Mouse (Mus musculus) lung, adult 2 months (tissue): Measurements from ENCODE around the gene Tgfb1. TPM values are rescaled to one million over a fixed set of nuclear protein-coding genes. Genes with fewer than 3 reads are reported as not detected.

Experiments used
- DNase-seq: peaks from one replicate; pipeline ENCODE4 v3.0.0; 2022
- H3K4me1 ChIP-seq: fragments of 200-500 bp; 2 replicates; pipeline ENCODE4 v1.6.1; 2011; ENCODE audit warnings: low read length; ENCODE audit not compliant: control insufficient read depth, insufficient read depth
- H3K4me3 ChIP-seq: fragments of 200-500 bp; replicated peaks from 2 replicates; pipeline ENCODE3; 2011; ENCODE audit warnings: low read depth, mild to moderate bottlenecking, control low read depth, low read length; ENCODE audit errors: extremely low read depth
- CTCF ChIP-seq: fragments of 200-500 bp; IDR thresholded peaks from 2 replicates; pipeline ENCODE4 v1.5.1; 2011; ENCODE audit warnings: mild to moderate bottlenecking, low read length, control low read depth; ENCODE audit not compliant: insufficient read depth
- POLR2A ChIP-seq: fragments of 200-500 bp; IDR thresholded peaks from 2 replicates; pipeline ENCODE4 v1.6.1; 2011; ENCODE audit warnings: low read depth, mild to moderate bottlenecking, control low read depth, low read length, borderline replicate concordance; ENCODE audit errors: extremely low read depth
- WGBS: fragments of 180-500 bp; shearing (Covaris S2); methylation state at CpG from one replicate; pipeline ENCODE4 v1.1.7; 2018; 5-methylcytosine and 5-hydroxymethylcytosine counted together
- polyA plus RNA-seq: library from polyadenylated mRNA; depleted of rRNA; stranded (reverse); fragments of >200 nt; gene quantifications from 2 replicates; pipeline ENCODE4 v1.2.3, GENCODE M21; 2012

Tgfb1 gene
- polyA plus RNA-seq, 1 experiment: 68.3 TPM

- WGBS: 2% methylated on average over 29 of the region's 29 CpGs
- H3K4me1 ChIP-seq: peaks cover 5% of the 10 kb centered on the region
- TF ChIP-seq POLR2A (no peak), CTCF (no peak)
- H3K4me3 ChIP-seq: no peak within 1 kb of the TSS
- no peak for DNase-seq
These were observed 12.0 kb upstream of the Tgfb1 start, which contains the start of gene Tmem91 for GRCm38 (mm10) chr7:25674719-25675300. Gene Tmem91 (minus strand): TSS chr7:25675166.

GRCm38 (mm10) chr7:25675405-25675804 lies 11.4 kb upstream of the Tgfb1 start:
- Histone ChIP-seq H3K4me1 (peaks cover 5% of the 10 kb centered on the region), H3K4me3 (no peak overlapping the region)
- TF ChIP-seq POLR2A: no peak
- DNase-seq: no peak
- 55% methylated on average over 6 of the region's 6 CpGs for whole genome bisulfite sequencing

GRCm38 (mm10) chr7:25676085-25676781 lies 10.6 kb upstream of the Tgfb1 start:
- TF ChIP-seq POLR2A (no peak), CTCF (no peak)
- 16% methylated on average over 15 of the region's 15 CpGs for WGBS
- DNase-seq: peak; percentile 86

GRCm38 (mm10) chr7:25677013-25677412 lies 9.8 kb upstream of the Tgfb1 start:
- TF ChIP-seq CTCF (no peak), POLR2A (no peak)
- Histone ChIP-seq H3K4me3 (no peak overlapping the region), H3K4me1 (peaks cover 5% of the 10 kb centered on the region)
- DNase-seq: no peak
- WGBS: 85% methylated on average over 7 of the region's 7 CpGs

More at GRCm38 (mm10) chr7:25676085-25676781, 10.6 kb upstream of the Tgfb1 start:
- Histone ChIP-seq H3K4me1 (peaks cover 5% of the 10 kb centered on the region), H3K4me3 (no peak overlapping the region)

GRCm38 (mm10) chr7:25679971-25680370 lies 6.8 kb upstream of the Tgfb1 start:
- H3K4me3 ChIP-seq: no peak overlapping the region
- 4% methylated on average over 6 of the region's 6 CpGs for WGBS
- peaks cover 3% of the 10 kb centered on the region for H3K4me1 ChIP-seq
- no peak for DNase-seq
- no peak for TF ChIP-seq POLR2A
- no peak for TF ChIP-seq CTCF

- no peak for TF ChIP-seq CTCF
- TF ChIP-seq POLR2A: peak; percentile 65; the same call in 1 of the 2 replicates
- Histone ChIP-seq H3K4me1 (peaks cover 3% of the 10 kb centered on the region), H3K4me3 (peak within 1 kb of the TSS; percentile 89)
- under 1% methylated on average over 46 of the region's 46 CpGs for WGBS
- DNase-seq: peak; percentile 98
These were observed 6.1 kb upstream of the Tgfb1 start, which contains the start of gene B9d2 for GRCm38 (mm10) chr7:25680514-25681258. Gene B9d2 (plus strand): TSS chr7:25680780.

GRCm38 (mm10) chr7:25681341-25682231 lies 5.2 kb upstream of the Tgfb1 start:
- H3K4me3 ChIP-seq: no peak overlapping the region
- H3K4me1 ChIP-seq: peaks cover 4% of the 10 kb centered on the region
- WGBS: 56% methylated on average over 15 of the region's 15 CpGs
- TF ChIP-seq POLR2A (no peak), CTCF (no peak)
- no peak for DNase-seq

- Histone ChIP-seq H3K4me3 (no peak overlapping the region), H3K4me1 (peaks cover 4% of the 10 kb centered on the region)
- 45% methylated on average over 7 of the region's 7 CpGs for WGBS
- DNase-seq: no peak
- no peak for TF ChIP-seq POLR2A
- TF ChIP-seq CTCF: no peak
These were observed 3.2 kb upstream of the Tgfb1 start for GRCm38 (mm10) chr7:25683474-25684180.
